Mouse (Mus musculus): ENCODE data around the gene Cd2ap.
"Not testable (repeated sequence)": the region's sequence is repeated elsewhere in the genome, so short reads cannot be mapped to it uniquely, and the experiment has no call there.

Cd2ap gene

GRCm38 (mm10) chr17:42876001-42876903 lies at the start of gene Cd2ap:
Gene Cd2ap, minus strand, starts transcription at chr17:42876665.
- peak; percentile 53 for DNase-seq (ENCODE audit: low read depth)

- no peak for DNase-seq (ENCODE audit: low read depth)
Observed at GRCm38 (mm10) chr17:42924731-42925130, 48.3 kb upstream of the Cd2ap start.

- DNase-seq (ENCODE audit: low read depth), result no peak
Observed at GRCm38 (mm10) chr17:42918810-42919209, 42.3 kb upstream of the Cd2ap start.

- no peak for DNase-seq (ENCODE audit: low read depth)
Observed at GRCm38 (mm10) chr17:42914726-42915125, 38.3 kb upstream of the Cd2ap start.

GRCm38 (mm10) chr17:42912193-42912592 lies 35.7 kb upstream of the Cd2ap start:
- DNase-seq (ENCODE audit: low read depth), result no peak

- DNase-seq (ENCODE audit: low read depth), result no peak
Observed at GRCm38 (mm10) chr17:42910476-42910875, 34.0 kb upstream of the Cd2ap start.

GRCm38 (mm10) chr17:42909376-42909775 lies 32.9 kb upstream of the Cd2ap start:
- DNase-seq (ENCODE audit: low read depth), result peak; percentile 70

GRCm38 (mm10) chr17:42908744-42909370 lies 32.4 kb upstream of the Cd2ap start:
- no peak for DNase-seq (ENCODE audit: low read depth)

- no peak for DNase-seq (ENCODE audit: low read depth)
Observed at GRCm38 (mm10) chr17:42908136-42908535, 31.7 kb upstream of the Cd2ap start.

GRCm38 (mm10) chr17:42906456-42906855 lies 30.0 kb upstream of the Cd2ap start:
- not testable (repeated sequence) for DNase-seq (ENCODE audit: low read depth)

- DNase-seq (ENCODE audit: low read depth), result no peak
Observed at GRCm38 (mm10) chr17:42905919-42906318, 29.5 kb upstream of the Cd2ap start.

GRCm38 (mm10) chr17:42900795-42901194 lies 24.3 kb upstream of the Cd2ap start:
- no peak for DNase-seq (ENCODE audit: low read depth)

GRCm38 (mm10) chr17:42887282-42887707 lies 10.8 kb upstream of the Cd2ap start:
- no peak for DNase-seq (ENCODE audit: low read depth)

GRCm38 (mm10) chr17:42885091-42885501 lies 8.6 kb upstream of the Cd2ap start:
- DNase-seq (ENCODE audit: low read depth), result no peak

- no peak for DNase-seq (ENCODE audit: low read depth)
Observed at GRCm38 (mm10) chr17:42884382-42884781, 7.9 kb upstream of the Cd2ap start.

GRCm38 (mm10) chr17:42883769-42884168 lies 7.3 kb upstream of the Cd2ap start:
- DNase-seq (ENCODE audit: low read depth), result no peak

GRCm38 (mm10) chr17:42883315-42883714 lies 6.8 kb upstream of the Cd2ap start:
- no peak for DNase-seq (ENCODE audit: low read depth)

- DNase-seq (ENCODE audit: low read depth), result no peak
Observed at GRCm38 (mm10) chr17:42882873-42883272, 6.4 kb upstream of the Cd2ap start.

GRCm38 (mm10) chr17:42876904-42877425 lies 500 bp upstream of the Cd2ap start:
- DNase-seq (ENCODE audit: low read depth), result no peak

- DNase-seq (ENCODE audit: low read depth), result peak; percentile 29
Observed at GRCm38 (mm10) chr17:42875571-42876000, 879 bp downstream of the Cd2ap start.

- DNase-seq (ENCODE audit: low read depth), result no peak
Observed at GRCm38 (mm10) chr17:42875015-42875414, 1.4 kb downstream of the Cd2ap start.

- DNase-seq (ENCODE audit: low read depth), result no peak
Observed at GRCm38 (mm10) chr17:42870465-42870864, 6.0 kb downstream of the Cd2ap start.

- DNase-seq (ENCODE audit: low read depth), result no peak
Observed at GRCm38 (mm10) chr17:42863186-42863585, 13.3 kb downstream of the Cd2ap start.

Measured in fibroblast of lung, adult 2 months (primary cell).